Mouse (Mus musculus) bone marrow macrophage, adult 2 months (primary cell): ENCODE data around the gene Cadm2.

ENCODE experiments used
- CTCF ChIP-seq: IDR thresholded peaks from 2 replicates; pipeline ENCODE4 v1.5.1; 2012; ENCODE audit warnings: low read depth, mild to moderate bottlenecking, low read length, moderate library complexity
- POLR2A ChIP-seq: IDR thresholded peaks from 2 replicates; pipeline ENCODE4 v1.6.1; 2012; ENCODE audit warnings: mild to moderate bottlenecking, low read depth, low read length, borderline replicate concordance

DNA sequence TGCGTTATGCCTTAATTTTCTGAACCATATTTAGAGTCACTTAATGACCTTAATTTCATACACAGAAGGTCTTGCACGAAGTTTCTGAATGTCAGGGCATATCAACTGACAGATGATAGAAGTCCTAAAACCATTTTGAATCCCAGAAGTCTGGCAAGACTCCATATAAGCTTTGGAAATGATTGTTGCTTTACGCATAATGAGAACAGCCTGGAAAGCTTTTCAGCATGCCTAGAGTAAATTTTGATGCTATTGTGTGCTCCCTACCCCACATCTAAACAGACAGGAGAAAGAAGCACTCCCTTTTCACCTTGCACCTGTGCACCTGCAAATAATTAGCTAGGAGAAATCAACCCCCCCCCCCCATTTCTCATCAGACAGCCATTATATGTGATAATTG lies 102.4 kb downstream of the Cadm2 start:
- TF ChIP-seq CTCF = no peak
- no peak for TF ChIP-seq POLR2A
